Comparison of ENCODE assay signal across 23 mouse cellular contexts in the genomic region with DNA sequence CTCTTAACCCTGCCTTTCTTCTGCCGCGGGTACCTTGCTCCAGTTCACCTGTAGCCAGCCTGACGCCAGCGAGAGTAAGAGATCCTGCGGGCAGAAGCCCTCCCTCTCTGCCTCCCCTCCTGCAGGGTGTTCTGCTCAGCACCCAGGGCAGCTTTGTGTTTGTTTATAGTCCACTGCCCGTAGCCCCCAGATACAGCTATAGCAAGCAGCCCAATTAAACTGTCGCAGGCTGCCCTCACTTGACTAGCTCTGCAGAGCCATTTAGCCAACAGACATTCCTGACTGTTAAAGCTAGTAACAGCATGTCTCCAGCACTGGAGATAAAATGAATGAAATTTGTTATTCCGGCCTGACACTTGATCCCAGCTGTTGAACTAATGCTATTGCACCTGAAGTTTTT.
A peak's percentile ranks its signal among the peaks of the same experiment; 100 is the strongest.
DNase-seq lines count a peak whose midpoint lies in the region; ATAC-seq and TF ChIP-seq lines count a peak whose summit lies in the region.
"Had no signal": no experiment of that assay in that cellular context is flagged by ENCODE, and none has a peak within 500 bp of the region (broad histone marks: within the 10 kb centered on the region; RNA-seq: fewer than 3 reads in every experiment).

No protein-coding gene starts in this region.

- no peak overlapping the region for H3K4me3 ChIP-seq in heart, adult 2 months
- H3K4me3 ChIP-seq in kidney, embryonic 16.5 days (ENCODE audit: low read length) = no peak overlapping the region
- H3K4me3 ChIP-seq: embryonic facial prominence, embryonic 15.5 days; erythroblast, embryonic 14.5 days; forebrain, embryonic 10.5 days; heart, embryonic 13.5 days; hindbrain, embryonic 15.5 days had no signal

- peaks cover 1% of the 10 kb centered on the region; the same call in 1 of the 2 replicates for H3K79me2 ChIP-seq in heart, adult 2 months (replicated peaks; ENCODE audit: control insufficient read depth, insufficient read depth, low read length)

- peaks cover 9% of the 10 kb centered on the region for H3K4me1 ChIP-seq in heart, adult 2 months (ENCODE audit: control insufficient read depth, insufficient read depth, low read length)
- H3K4me1 ChIP-seq in kidney, embryonic 16.5 days (ENCODE audit: insufficient read depth, low read length) = peaks cover 7% of the 10 kb centered on the region

- H3K27ac ChIP-seq in heart, adult 2 months = no peak overlapping the region
- H3K27ac ChIP-seq in kidney, embryonic 16.5 days (ENCODE audit: low read length) = no peak overlapping the region
- H3K27ac ChIP-seq: embryonic facial prominence, embryonic 15.5 days; forebrain, embryonic 10.5 days; heart, embryonic 13.5 days; hindbrain, embryonic 15.5 days had no signal

- H3K9ac ChIP-seq in heart, adult 2 months (ENCODE audit: low read depth, low read length) = 0 out of 2 replicates have a peak overlapping the region, but pooled peaks have one; percentile 27
- no peak overlapping the region for H3K9ac ChIP-seq in kidney, embryonic 16.5 days (replicated peaks; ENCODE audit: low read length)
- H3K9ac ChIP-seq: embryonic facial prominence, embryonic 15.5 days; heart, embryonic 13.5 days; hindbrain, embryonic 15.5 days had no signal

- WGBS in heart, adult 2 months = 62% methylated on average over 8 of the region's 8 CpGs
- 34% methylated on average over 8 of the region's 8 CpGs for WGBS in kidney, embryonic 16.5 days

- no peaks in the 10 kb centered on the region for H3K27me3 ChIP-seq in heart, adult 2 months (ENCODE audit: control insufficient read depth, insufficient read depth, low read length)
- no peaks in the 10 kb centered on the region for H3K27me3 ChIP-seq in kidney, embryonic 16.5 days (ENCODE audit: insufficient read depth, low read length)
- H3K27me3 ChIP-seq: embryonic facial prominence, embryonic 15.5 days; heart, embryonic 13.5 days; hindbrain, embryonic 15.5 days had no signal

- no peaks in the 10 kb centered on the region for H3K36me3 ChIP-seq in heart, adult 2 months (ENCODE audit: control insufficient read depth, insufficient read depth, low read length)
- H3K36me3 ChIP-seq in kidney, embryonic 16.5 days (ENCODE audit: insufficient read depth, low read length) = no peaks in the 10 kb centered on the region
- H3K36me3 ChIP-seq: forebrain, embryonic 10.5 days; heart, embryonic 13.5 days; hindbrain, embryonic 15.5 days had no signal

- ATAC-seq in kidney, embryonic 16.5 days (ENCODE audit: low FRiP score, low TSS enrichment) = peak; percentile 67; the same call in 1 of the 2 replicates
- ATAC-seq: CD4-positive, CD25-positive, alpha-beta regulatory T cell, adult 4 months; forebrain, embryonic 14.5 days; intestine, embryonic 16.5 days had no signal

- no peak for TF ChIP-seq POLR2A in heart, adult 2 months (IDR thresholded peaks at IDR 0.05; ENCODE audit: insufficient read depth, low read depth, low read length)

- intact Hi-C loops in heart, adult 2 months (cut with DNase I) = loop anchor here (5.0 kb wide), 1 partner anchor 81 kb away; no protein-coding TSS in a partner anchor
- intact Hi-C loops in heart, postnatal 25 days (cut with DNase I) = no loop called here

- TF ChIP-seq EP300 in heart, adult 2 months (IDR thresholded peaks at IDR 0.05; ENCODE audit: insufficient read depth, low read depth, low read length) = no peak

- no peak for TF ChIP-seq CTCF in heart, adult 2 months (IDR thresholded peaks at IDR 0.05)

- DNase-seq in heart, adult 2 months = no peak
- DNase-seq in heart, adult 18-20 months = no peak
- peak; percentile 29 for DNase-seq in heart, postnatal 4 days
- DNase-seq in heart, postnatal 25 days (ENCODE audit: low spot score) = no peak
- no peak for DNase-seq in kidney, postnatal 4 days
- no peak for DNase-seq in layer of hippocampus, postnatal 14 days (ENCODE audit: low spot score in 2 of 2)
- DNase-seq: adrenal gland, postnatal 10 days; B cell, adult 2 months; cerebellum, adult 11 months; cerebellum, adult 8-10 months; cerebellum, postnatal 14 days; gastrocnemius, postnatal 36 days; heart, adult 11 months had no signal

- H3K9me3 ChIP-seq in kidney, embryonic 16.5 days (ENCODE audit: low read length) = no peaks in the 10 kb centered on the region
- H3K9me3 ChIP-seq: embryonic facial prominence, embryonic 15.5 days; forebrain, embryonic 10.5 days; G1E; heart, embryonic 13.5 days; hindbrain, embryonic 15.5 days had no signal

- H3K4me2 ChIP-seq in kidney, embryonic 16.5 days (replicated peaks; ENCODE audit: low read depth, low read length) = no peak overlapping the region
- H3K4me2 ChIP-seq: embryonic facial prominence, embryonic 15.5 days; heart, embryonic 13.5 days; hindbrain, embryonic 15.5 days had no signal
